Mouse (Mus musculus): ENCODE results near the gene Washc3. TPM values are rescaled to one million over a fixed set of nuclear protein-coding genes. Genes with fewer than 3 reads are reported as not detected.

Gene Washc3
- total and polyA plus RNA-seq, 3 experiments: 17.6 to 116 (median 59.9) TPM

- Histone ChIP-seq H3K4me1 (ENCODE audit: insufficient read depth, low read depth, low read length) (no peaks in the 10 kb centered on the region), H3K36me3 (replicated peaks) (peaks cover 55% of the 10 kb centered on the region), H3K9me3 (replicated peaks) (no peaks in the 10 kb centered on the region), H3K4me3 (ENCODE audit: low read depth, low read length) (no peak overlapping the region), H3K27me3 (ENCODE audit: insufficient read depth, low read length) (no peaks in the 10 kb centered on the region)
- ATAC-seq (ENCODE audit: extremely low read depth, insufficient number of reproducible peaks, low FRiP score, poor library complexity, severe bottlenecking): no peak
- no peak for DNase-seq (ENCODE audit: low spot score)
- TF ChIP-seq CTCF (IDR thresholded peaks at IDR 0.05; ENCODE audit: low read depth, low read length) (no peak), GATA2 (IDR thresholded peaks at IDR 0.05; ENCODE audit: borderline replicate concordance, low read depth, low read length) (no peak), GATA1 (IDR thresholded peaks at IDR 0.05; ENCODE audit: borderline replicate concordance, low read length) (no peak), POLR2AphosphoS5 (IDR thresholded peaks at IDR 0.05; ENCODE audit: insufficient replicate concordance, low read depth, low read length) (no peak), TAL1 (conservative IDR thresholded peaks at IDR 0.05; ENCODE audit: low read depth, low read length) (no peak)
These were observed 17.3 kb downstream of the Washc3 start for GRCm38 (mm10) chr10:88218161-88218560.

GRCm38 (mm10) chr10:88221718-88222117, 20.8 kb downstream of the Washc3 start:
- ATAC-seq (ENCODE audit: extremely low read depth, insufficient number of reproducible peaks, low FRiP score, poor library complexity, severe bottlenecking) (no peak), DNase-seq (ENCODE audit: low spot score) (no peak)
- H3K4me1 ChIP-seq (ENCODE audit: insufficient read depth, low read depth, low read length): no peaks in the 10 kb centered on the region
- H3K4me3 ChIP-seq (ENCODE audit: low read depth, low read length): no peak overlapping the region
- peaks cover 64% of the 10 kb centered on the region for H3K36me3 ChIP-seq (replicated peaks)
- H3K9me3 ChIP-seq (replicated peaks): no peaks in the 10 kb centered on the region
- TF ChIP-seq CTCF (IDR thresholded peaks at IDR 0.05; ENCODE audit: low read depth, low read length) (no peak), TAL1 (conservative IDR thresholded peaks at IDR 0.05; ENCODE audit: low read depth, low read length) (no peak), GATA1 (IDR thresholded peaks at IDR 0.05; ENCODE audit: borderline replicate concordance, low read length) (no peak), POLR2AphosphoS5 (IDR thresholded peaks at IDR 0.05; ENCODE audit: insufficient replicate concordance, low read depth, low read length) (no peak), GATA2 (IDR thresholded peaks at IDR 0.05; ENCODE audit: borderline replicate concordance, low read depth, low read length) (no peak)
- no peaks in the 10 kb centered on the region for H3K27me3 ChIP-seq (ENCODE audit: insufficient read depth, low read length)

DNA sequence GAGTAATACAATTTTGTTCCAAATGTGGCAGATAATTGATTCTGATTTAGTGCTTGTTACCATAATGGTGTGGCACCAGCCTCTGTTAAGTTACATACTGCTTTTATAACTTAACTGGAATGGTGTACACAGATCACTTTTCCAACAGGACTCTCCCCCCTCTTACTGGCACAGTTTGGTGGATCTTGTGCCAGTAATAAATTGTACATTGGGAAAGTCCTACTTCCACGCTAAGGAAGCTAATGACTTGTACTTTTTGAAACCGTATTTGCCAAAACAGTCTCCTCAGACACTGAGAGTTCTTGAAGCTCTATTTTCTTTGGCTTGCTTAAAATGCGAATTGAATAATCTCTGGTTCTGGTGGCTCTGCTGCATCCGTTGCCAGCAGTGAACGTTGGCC, 24.5 kb downstream of the Washc3 start:
- no peaks in the 10 kb centered on the region for H3K27me3 ChIP-seq (ENCODE audit: insufficient read depth, low read length)
- no peak overlapping the region for H3K4me3 ChIP-seq (ENCODE audit: low read depth, low read length)
- H3K9me3 ChIP-seq (replicated peaks): no peaks in the 10 kb centered on the region
- ATAC-seq (ENCODE audit: extremely low read depth, insufficient number of reproducible peaks, low FRiP score, poor library complexity, severe bottlenecking) (no peak), DNase-seq (ENCODE audit: low spot score) (no peak)
- H3K4me1 ChIP-seq (ENCODE audit: insufficient read depth, low read depth, low read length): peaks cover 2% of the 10 kb centered on the region
- no peak for TF ChIP-seq GATA2 (IDR thresholded peaks at IDR 0.05; ENCODE audit: borderline replicate concordance, low read depth, low read length)
- no peak for TF ChIP-seq GATA1 (IDR thresholded peaks at IDR 0.05; ENCODE audit: borderline replicate concordance, low read length)
- no peak for TF ChIP-seq POLR2AphosphoS5 (IDR thresholded peaks at IDR 0.05; ENCODE audit: insufficient replicate concordance, low read depth, low read length)
- TF ChIP-seq TAL1 (conservative IDR thresholded peaks at IDR 0.05; ENCODE audit: low read depth, low read length): no peak
- TF ChIP-seq CTCF (IDR thresholded peaks at IDR 0.05; ENCODE audit: low read depth, low read length): no peak
- peaks cover 65% of the 10 kb centered on the region for H3K36me3 ChIP-seq (replicated peaks)

DNA sequence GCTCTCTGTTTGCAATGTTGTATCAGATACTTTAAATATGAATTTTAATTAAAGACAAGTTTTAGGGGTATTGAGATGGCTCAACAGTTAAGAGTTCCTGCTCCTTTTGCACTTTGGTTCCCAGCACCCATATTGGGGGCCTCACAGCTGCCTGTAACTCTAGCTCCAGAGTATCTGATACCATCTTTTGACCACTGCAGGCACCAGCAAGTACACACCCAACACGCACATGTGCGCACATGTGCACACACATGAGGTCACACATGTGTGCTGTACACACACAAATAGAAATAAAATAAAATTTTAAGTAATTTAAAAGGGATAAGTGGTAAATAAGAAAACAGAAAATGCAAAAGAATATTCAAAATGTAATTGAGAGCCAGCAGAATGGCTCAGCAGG, 27.1 kb downstream of the Washc3 start:
- Histone ChIP-seq H3K9me3 (replicated peaks) (no peaks in the 10 kb centered on the region), H3K4me1 (ENCODE audit: insufficient read depth, low read depth, low read length) (peaks cover 2% of the 10 kb centered on the region), H3K27me3 (ENCODE audit: insufficient read depth, low read length) (no peaks in the 10 kb centered on the region), H3K4me3 (ENCODE audit: low read depth, low read length) (no peak overlapping the region), H3K36me3 (replicated peaks) (peaks cover 57% of the 10 kb centered on the region)
- DNase-seq (ENCODE audit: low spot score): no peak
- no peak for TF ChIP-seq GATA2 (IDR thresholded peaks at IDR 0.05; ENCODE audit: borderline replicate concordance, low read depth, low read length)
- no peak for TF ChIP-seq CTCF (IDR thresholded peaks at IDR 0.05; ENCODE audit: low read depth, low read length)
- no peak for TF ChIP-seq GATA1 (IDR thresholded peaks at IDR 0.05; ENCODE audit: borderline replicate concordance, low read length)
- TF ChIP-seq TAL1 (conservative IDR thresholded peaks at IDR 0.05; ENCODE audit: low read depth, low read length): no peak
- no peak for TF ChIP-seq POLR2AphosphoS5 (IDR thresholded peaks at IDR 0.05; ENCODE audit: insufficient replicate concordance, low read depth, low read length)
- no peak for ATAC-seq (ENCODE audit: extremely low read depth, insufficient number of reproducible peaks, low FRiP score, poor library complexity, severe bottlenecking)

GRCm38 (mm10) chr10:88228521-88229017, 27.7 kb downstream of the Washc3 start:
- Histone ChIP-seq H3K4me3 (ENCODE audit: low read depth, low read length) (no peak overlapping the region), H3K4me1 (ENCODE audit: insufficient read depth, low read depth, low read length) (peaks cover 2% of the 10 kb centered on the region), H3K27me3 (ENCODE audit: insufficient read depth, low read length) (no peaks in the 10 kb centered on the region), H3K36me3 (replicated peaks) (peaks cover 55% of the 10 kb centered on the region), H3K9me3 (replicated peaks) (no peaks in the 10 kb centered on the region)
- TF ChIP-seq POLR2AphosphoS5 (IDR thresholded peaks at IDR 0.05; ENCODE audit: insufficient replicate concordance, low read depth, low read length) (no peak), GATA1 (IDR thresholded peaks at IDR 0.05; ENCODE audit: borderline replicate concordance, low read length) (no peak)
- peak; percentile 28 for ATAC-seq (ENCODE audit: extremely low read depth, insufficient number of reproducible peaks, low FRiP score, poor library complexity, severe bottlenecking)
- no peak for DNase-seq (ENCODE audit: low spot score)

DNA sequence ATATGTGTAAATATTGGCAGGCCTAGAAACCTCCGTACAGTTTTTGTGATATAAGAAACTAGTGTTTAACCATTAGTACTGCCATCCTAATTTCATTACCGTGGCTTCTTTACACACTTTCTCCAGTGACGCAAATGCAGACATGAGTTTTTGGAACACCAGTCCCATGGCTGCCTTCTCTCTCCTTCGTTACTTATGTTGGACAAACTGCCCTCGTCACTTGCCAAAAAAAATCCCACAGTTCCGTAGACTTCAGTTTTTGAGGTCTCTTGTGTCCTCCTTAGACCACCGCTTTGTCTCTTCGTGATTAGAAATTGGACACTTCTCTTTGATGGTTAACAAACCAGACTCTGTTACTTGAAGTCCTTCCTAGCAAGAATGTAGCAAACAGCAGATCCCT, 30.8 kb downstream of the Washc3 start:
- Histone ChIP-seq H3K4me3 (ENCODE audit: low read depth, low read length) (no peak overlapping the region), H3K4me1 (ENCODE audit: insufficient read depth, low read depth, low read length) (peaks cover 2% of the 10 kb centered on the region), H3K36me3 (replicated peaks) (peaks cover 61% of the 10 kb centered on the region), H3K27me3 (ENCODE audit: insufficient read depth, low read length) (no peaks in the 10 kb centered on the region), H3K9me3 (replicated peaks) (no peaks in the 10 kb centered on the region)
- ATAC-seq (ENCODE audit: extremely low read depth, insufficient number of reproducible peaks, low FRiP score, poor library complexity, severe bottlenecking) (no peak), DNase-seq (ENCODE audit: low spot score) (no peak)
- TF ChIP-seq GATA2 (IDR thresholded peaks at IDR 0.05; ENCODE audit: borderline replicate concordance, low read depth, low read length) (no peak), POLR2AphosphoS5 (IDR thresholded peaks at IDR 0.05; ENCODE audit: insufficient replicate concordance, low read depth, low read length) (no peak), GATA1 (IDR thresholded peaks at IDR 0.05; ENCODE audit: borderline replicate concordance, low read length) (no peak), CTCF (IDR thresholded peaks at IDR 0.05; ENCODE audit: low read depth, low read length) (no peak), TAL1 (conservative IDR thresholded peaks at IDR 0.05; ENCODE audit: low read depth, low read length) (no peak)
